Mouse (Mus musculus): ENCODE data around the gene Myl12a. TPM values are rescaled to one million over a fixed set of nuclear protein-coding genes. Genes with fewer than 3 reads are reported as not detected.
A peak's percentile ranks its signal among the peaks of the same experiment; 100 is the strongest.
"Not testable (repeated sequence)": the region's sequence is repeated elsewhere in the genome, so short reads cannot be mapped to it uniquely, and the experiment has no call there.

Gene Myl12a
- total and polyA plus RNA-seq, 2 experiments = 34.2 to 49.7 TPM

DNA sequence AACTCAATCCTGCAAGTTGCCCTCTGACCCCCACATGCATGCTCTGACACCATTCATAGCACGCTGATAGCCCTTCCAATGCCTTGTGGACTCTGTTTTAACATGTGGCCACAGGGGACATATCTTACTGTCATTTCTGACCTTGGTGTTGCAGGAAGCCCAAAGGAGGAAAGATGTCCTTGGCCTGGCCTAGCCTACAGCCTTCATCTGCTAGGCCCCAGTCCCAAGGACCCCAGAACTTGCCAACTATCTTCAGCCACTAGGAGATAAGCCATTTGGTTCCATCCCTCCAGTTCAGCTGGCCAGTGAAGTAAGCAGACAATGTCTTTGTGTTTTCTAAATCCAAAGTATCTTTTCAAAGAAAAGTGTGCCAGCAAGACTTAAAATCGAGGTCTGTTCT lies 37.4 kb downstream of the Myl12a start:
- TF ChIP-seq POLR2A (IDR thresholded peaks at IDR 0.05; ENCODE audit: extremely low read depth, insufficient read depth, low read length) = no peak
- no peak for TF ChIP-seq CTCF (IDR thresholded peaks at IDR 0.05; ENCODE audit: low read depth, low read length)
- WGBS = 79% methylated on average over 2 of the region's 2 CpGs
- H3K27ac ChIP-seq (replicated peaks; ENCODE audit: insufficient read depth, low read depth, low read length) = no peak overlapping the region
- DNase-seq (ENCODE audit: extremely low read depth, low read depth, low spot score) = no peak
- no peaks in the 10 kb centered on the region for H3K27me3 ChIP-seq (ENCODE audit: control insufficient read depth, insufficient read depth, low read length)
- no peak overlapping the region for H3K9ac ChIP-seq (ENCODE audit: low read depth, low read length)
- no peaks in the 10 kb centered on the region for H3K79me2 ChIP-seq (ENCODE audit: control insufficient read depth, insufficient read depth, low read length)
- H3K4me3 ChIP-seq (ENCODE audit: insufficient read depth, low read depth, low read length) = no peak overlapping the region
- H3K4me1 ChIP-seq (ENCODE audit: control insufficient read depth, insufficient read depth, low read length) = no peaks in the 10 kb centered on the region
- no peaks in the 10 kb centered on the region for H3K36me3 ChIP-seq (ENCODE audit: control insufficient read depth, insufficient read depth, low read length)

DNA sequence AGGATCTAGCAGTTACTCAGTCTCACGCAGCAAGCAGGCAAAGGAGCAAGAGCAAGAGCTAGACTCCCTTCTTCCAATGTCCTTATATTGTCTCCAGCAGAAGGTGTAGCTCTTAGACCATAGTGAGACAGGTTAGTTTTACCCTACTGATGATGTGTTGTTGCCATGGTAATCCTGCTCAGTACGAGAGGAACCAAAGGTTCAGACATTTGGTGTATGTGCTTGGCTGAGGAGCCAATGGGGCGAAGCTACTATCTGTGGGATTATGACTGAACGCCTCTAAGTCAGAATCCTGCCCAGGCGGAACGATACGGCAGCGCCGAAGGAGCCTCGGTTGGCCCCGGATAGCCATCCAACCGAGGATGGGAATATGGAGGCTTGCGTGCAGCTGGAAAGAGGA lies 39.1 kb downstream of the Myl12a start:
- not testable (repeated sequence) for H3K4me1 ChIP-seq (ENCODE audit: control insufficient read depth, insufficient read depth, low read length); H3K9ac ChIP-seq (ENCODE audit: low read depth, low read length); H3K27ac ChIP-seq (replicated peaks; ENCODE audit: insufficient read depth, low read depth, low read length); H3K36me3 ChIP-seq (ENCODE audit: control insufficient read depth, insufficient read depth, low read length); H3K27me3 ChIP-seq (ENCODE audit: control insufficient read depth, insufficient read depth, low read length); H3K79me2 ChIP-seq (ENCODE audit: control insufficient read depth, insufficient read depth, low read length); H3K4me3 ChIP-seq (ENCODE audit: insufficient read depth, low read depth, low read length)
- 69% methylated on average over 13 of the region's 13 CpGs for WGBS
- DNase-seq (ENCODE audit: extremely low read depth, low read depth, low spot score) = peak; percentile 42

DNA sequence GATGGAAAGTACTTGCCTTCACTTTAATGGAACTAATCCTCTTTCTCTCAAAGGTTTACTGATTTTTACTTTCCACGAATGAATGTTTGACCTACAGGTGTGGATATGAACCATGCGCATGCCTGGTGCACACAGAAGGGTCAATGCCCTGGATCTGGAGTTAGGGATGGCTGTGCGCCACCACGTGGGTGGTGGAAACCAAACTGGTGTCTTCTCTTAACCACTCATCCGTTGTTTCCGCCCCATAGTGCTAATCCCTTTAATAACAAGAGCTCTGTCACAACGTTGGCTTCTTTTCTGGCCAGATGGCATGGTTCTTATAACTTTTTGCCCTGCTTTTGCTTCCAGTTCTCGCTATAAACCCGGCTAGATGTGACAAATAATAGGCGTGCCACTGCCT lies 51.4 kb downstream of the Myl12a start:
- Histone ChIP-seq H3K36me3 (ENCODE audit: control insufficient read depth, insufficient read depth, low read length) (no peaks in the 10 kb centered on the region), H3K4me1 (ENCODE audit: control insufficient read depth, insufficient read depth, low read length) (no peaks in the 10 kb centered on the region), H3K9ac (ENCODE audit: low read depth, low read length) (no peak overlapping the region), H3K27ac (replicated peaks; ENCODE audit: insufficient read depth, low read depth, low read length) (no peak overlapping the region), H3K4me3 (ENCODE audit: insufficient read depth, low read depth, low read length) (no peak overlapping the region), H3K27me3 (ENCODE audit: control insufficient read depth, insufficient read depth, low read length) (no peaks in the 10 kb centered on the region; the same call in 1 of the 2 replicates), H3K79me2 (ENCODE audit: control insufficient read depth, insufficient read depth, low read length) (no peaks in the 10 kb centered on the region)
- DNase-seq (ENCODE audit: extremely low read depth, low read depth, low spot score) = peak; percentile 21
- TF ChIP-seq CTCF (IDR thresholded peaks at IDR 0.05; ENCODE audit: low read depth, low read length) = no peak
- no peak for TF ChIP-seq POLR2A (IDR thresholded peaks at IDR 0.05; ENCODE audit: extremely low read depth, insufficient read depth, low read length)
- 65% methylated on average over 10 of the region's 10 CpGs for WGBS

- H3K9ac ChIP-seq (ENCODE audit: low read depth, low read length) = no peak overlapping the region
- no peak for TF ChIP-seq POLR2A (IDR thresholded peaks at IDR 0.05; ENCODE audit: extremely low read depth, insufficient read depth, low read length)
- no peak for TF ChIP-seq CTCF (IDR thresholded peaks at IDR 0.05; ENCODE audit: low read depth, low read length)
These were observed 53.5 kb downstream of the Myl12a start for GRCm38 (mm10) chr17:70949171-70949570.

DNA sequence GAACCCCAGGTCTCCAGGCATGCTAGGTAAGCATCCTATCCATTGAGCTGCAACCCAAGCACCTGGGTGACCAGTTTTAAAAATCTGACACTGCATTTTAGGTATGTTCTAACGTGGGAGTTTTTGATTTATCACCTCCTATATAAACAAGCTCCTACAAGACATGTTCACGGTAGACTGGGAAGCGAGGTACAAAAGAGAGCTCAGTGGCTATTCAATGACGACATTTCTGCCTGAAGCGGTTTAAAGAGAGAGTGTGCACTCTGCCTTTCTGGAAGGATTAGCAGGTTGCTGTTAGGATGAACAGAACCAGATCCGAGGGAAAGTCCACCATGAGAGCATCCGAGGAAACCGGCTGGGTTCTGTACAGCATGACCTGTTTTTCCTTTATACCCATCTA lies 54.0 kb downstream of the Myl12a start:
- DNase-seq (ENCODE audit: extremely low read depth, low read depth, low spot score) = no peak
- Histone ChIP-seq H3K79me2 (ENCODE audit: control insufficient read depth, insufficient read depth, low read length) (no peaks in the 10 kb centered on the region), H3K4me3 (ENCODE audit: insufficient read depth, low read depth, low read length) (no peak overlapping the region), H3K4me1 (ENCODE audit: control insufficient read depth, insufficient read depth, low read length) (no peaks in the 10 kb centered on the region), H3K27me3 (ENCODE audit: control insufficient read depth, insufficient read depth, low read length) (no peaks in the 10 kb centered on the region; the same call in 1 of the 2 replicates), H3K27ac (replicated peaks; ENCODE audit: insufficient read depth, low read depth, low read length) (no peak overlapping the region), H3K36me3 (ENCODE audit: control insufficient read depth, insufficient read depth, low read length) (no peaks in the 10 kb centered on the region), H3K9ac (ENCODE audit: low read depth, low read length) (no peak overlapping the region)
- TF ChIP-seq CTCF (IDR thresholded peaks at IDR 0.05; ENCODE audit: low read depth, low read length) = no peak
- TF ChIP-seq POLR2A (IDR thresholded peaks at IDR 0.05; ENCODE audit: extremely low read depth, insufficient read depth, low read length) = no peak
- WGBS = 56% methylated on average over 8 of the region's 8 CpGs

More at GRCm38 (mm10) chr17:70949171-70949570, 53.5 kb downstream of the Myl12a start:
- no peak overlapping the region for H3K4me3 ChIP-seq (ENCODE audit: insufficient read depth, low read depth, low read length)
- 24% methylated on average over 7 of the region's 7 CpGs for WGBS
- DNase-seq (ENCODE audit: extremely low read depth, low read depth, low spot score) = no peak
- H3K79me2 ChIP-seq (ENCODE audit: control insufficient read depth, insufficient read depth, low read length) = no peaks in the 10 kb centered on the region
- no peak overlapping the region for H3K27ac ChIP-seq (replicated peaks; ENCODE audit: insufficient read depth, low read depth, low read length)
- H3K27me3 ChIP-seq (ENCODE audit: control insufficient read depth, insufficient read depth, low read length) = no peaks in the 10 kb centered on the region; the same call in 1 of the 2 replicates
- H3K36me3 ChIP-seq (ENCODE audit: control insufficient read depth, insufficient read depth, low read length) = no peaks in the 10 kb centered on the region
- H3K4me1 ChIP-seq (ENCODE audit: control insufficient read depth, insufficient read depth, low read length) = no peaks in the 10 kb centered on the region

- WGBS = 55% methylated on average over 4 of the region's 4 CpGs
- DNase-seq (ENCODE audit: extremely low read depth, low read depth, low spot score) = no peak
- H3K36me3 ChIP-seq (ENCODE audit: control insufficient read depth, insufficient read depth, low read length) = no peaks in the 10 kb centered on the region
- H3K9ac ChIP-seq (ENCODE audit: low read depth, low read length) = no peak overlapping the region
- H3K4me1 ChIP-seq (ENCODE audit: control insufficient read depth, insufficient read depth, low read length) = no peaks in the 10 kb centered on the region
- no peaks in the 10 kb centered on the region; the same call in 1 of the 2 replicates for H3K27me3 ChIP-seq (ENCODE audit: control insufficient read depth, insufficient read depth, low read length)
- no peak overlapping the region for H3K27ac ChIP-seq (replicated peaks; ENCODE audit: insufficient read depth, low read depth, low read length)
- no peak overlapping the region for H3K4me3 ChIP-seq (ENCODE audit: insufficient read depth, low read depth, low read length)
- TF ChIP-seq CTCF (IDR thresholded peaks at IDR 0.05; ENCODE audit: low read depth, low read length) (no peak), POLR2A (IDR thresholded peaks at IDR 0.05; ENCODE audit: extremely low read depth, insufficient read depth, low read length) (no peak)
- H3K79me2 ChIP-seq (ENCODE audit: control insufficient read depth, insufficient read depth, low read length) = no peaks in the 10 kb centered on the region
These were observed 58.9 kb downstream of the Myl12a start for GRCm38 (mm10) chr17:70943779-70944178.

Other genes starting within 250 kb of the Myl12a start
- gene Tgif1, start 149.3 kb downstream of the Myl12a start, total RNA-seq (2014; rRNA removed) = 10.6 and 16.2 TPM in 2 replicates
- 14.5 and 17.0 TPM in 2 replicates for gene Tgif1, start 149.3 kb downstream of the Myl12a start, polyA plus RNA-seq (2012; rRNA removed)
- gene Myom1, start 245 bp downstream of the Myl12a start, total RNA-seq (2014; rRNA removed) = 1.5 and 3.2 TPM in 2 replicates
- 0.06 and 0.34 TPM in 2 replicates for gene Myom1, start 245 bp downstream of the Myl12a start, polyA plus RNA-seq (2012; rRNA removed)
- gene Lpin2, start 179.7 kb upstream of the Myl12a start, total RNA-seq (2014; rRNA removed) = 314 and 342 TPM in 2 replicates
- gene Lpin2, start 179.7 kb upstream of the Myl12a start, polyA plus RNA-seq (2012; rRNA removed) = 22.4 and 24.9 TPM in 2 replicates

All from liver, adult 2 months (tissue).